Mouse (Mus musculus) cortical plate, adult 2 months (tissue): Measurements from ENCODE around the gene Maea.

Source experiments
- CTCF ChIP-seq: fragments of 200-500 bp; IDR thresholded peaks from 2 replicates; pipeline ENCODE4 v1.5.1; 2011; ENCODE audit warnings: mild to moderate bottlenecking, control low read depth, low read length; ENCODE audit not compliant: insufficient read depth; ENCODE audit errors: extremely low read depth
- POLR2A ChIP-seq: fragments of 200-500 bp; IDR thresholded peaks from 2 replicates; pipeline ENCODE4 v1.6.1; 2011; ENCODE audit warnings: mild to moderate bottlenecking, low read length, control low read depth; ENCODE audit not compliant: insufficient read depth; ENCODE audit errors: extremely low read depth

- TF ChIP-seq CTCF: no peak
- no peak for TF ChIP-seq POLR2A
Observed at GRCm38 (mm10) chr5:33371668-33372067, 36.4 kb downstream of the Maea start.
